Mouse (Mus musculus) CD4-positive naive resting alpha-beta T cell, adult 57 days (primary cell): Measurements from ENCODE around the gene Vsig4. TPM values are rescaled to one million over a fixed set of nuclear protein-coding genes. Genes with fewer than 3 reads are reported as not detected.

Experiments
- total RNA-seq: library from RNA; stranded (reverse); gene quantifications from one replicate; pipeline ENCODE4 v1.2.4, GENCODE M21; 2023

Gene Vsig4
- not detected for total RNA-seq

GRCm38 (mm10) chrX:96293338-96293737, at the start of gene Vsig4:
TSS of gene Vsig4 (minus strand) at chrX:96293438.

Other genes starting within 250 kb of the Vsig4 start
- 661 TPM for gene Msn, start 197.4 kb downstream of the Vsig4 start, total RNA-seq
- gene Heph, start 161.9 kb upstream of the Vsig4 start, total RNA-seq = not detected
- gene Hsf3, start 162.9 kb upstream of the Vsig4 start, total RNA-seq = not detected